Mouse (Mus musculus): ENCODE results near the gene Anxa7. TPM values are rescaled to one million over a fixed set of nuclear protein-coding genes. Genes with fewer than 3 reads are reported as not detected.

Anxa7 gene
- 10 to 100 TPM; 70.2 to 86.3 (median 74.8) TPM for total RNA-seq (2022)

DNA sequence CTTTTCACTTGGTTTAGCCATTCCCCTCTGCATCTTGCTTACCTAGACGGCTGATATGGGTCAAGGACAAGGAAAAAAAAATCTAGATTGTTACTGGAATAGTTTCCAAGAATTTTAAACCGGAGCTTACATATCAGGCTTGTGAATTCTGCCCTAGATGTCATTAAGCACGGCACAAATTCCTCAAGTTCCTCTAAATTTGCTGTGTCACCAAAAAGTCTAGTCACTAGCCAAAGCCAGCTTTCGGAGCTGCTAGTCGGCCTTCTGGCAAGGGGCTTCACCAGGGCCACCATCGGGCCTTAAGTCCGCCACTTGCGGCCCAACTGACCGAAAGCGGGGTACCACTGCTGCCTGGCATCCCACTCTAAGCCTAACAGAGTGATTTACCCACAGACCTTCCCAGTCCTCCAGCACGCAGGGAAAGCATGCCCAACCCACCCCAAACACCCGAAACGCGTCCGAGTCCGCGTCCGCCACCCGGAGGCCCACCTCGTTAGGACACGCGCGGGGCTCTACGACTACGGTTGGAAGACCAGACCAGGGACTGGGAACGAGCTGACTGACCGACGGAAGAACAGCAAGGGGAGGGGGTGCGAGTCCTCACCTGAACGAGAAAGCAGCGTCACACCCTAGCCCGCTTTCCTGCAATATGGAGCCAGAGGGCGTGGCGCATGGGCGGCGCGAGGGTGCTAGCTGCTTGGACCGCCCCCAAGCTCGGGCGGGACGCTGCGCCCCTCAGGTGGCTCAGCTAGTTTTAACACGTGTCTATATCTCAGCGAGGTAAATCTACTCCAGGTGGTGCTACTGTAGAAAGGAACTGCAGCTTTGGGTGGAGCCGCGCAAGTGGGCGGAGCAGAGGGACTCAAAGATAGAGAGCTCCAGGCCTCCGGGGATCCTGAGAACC lies at the start of gene Anxa7:
Gene Anxa7 (minus strand): TSS at position 843 of the 904 bp plus-strand sequence.
- DNase-seq (ENCODE audit: low spot score in 2 of 2), result peak; percentile 66 to 73

DNA sequence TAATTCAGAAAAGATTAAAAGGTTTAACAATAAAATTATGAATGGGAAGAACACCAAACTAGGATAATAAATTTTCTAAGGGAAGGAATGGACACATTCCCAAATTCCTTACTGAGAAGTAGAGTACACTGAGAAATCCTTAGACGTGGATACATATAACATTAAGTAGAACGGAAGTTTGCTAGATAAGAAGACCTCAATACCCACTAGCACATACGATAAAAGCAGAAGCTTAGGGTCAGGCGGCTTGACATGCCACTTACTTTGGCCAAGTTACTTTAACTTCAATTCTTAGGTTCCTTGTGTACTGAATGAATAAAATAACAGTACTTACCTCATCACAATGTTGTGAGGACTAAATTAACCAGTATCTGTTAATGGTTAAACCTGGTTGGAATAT lies 49.7 kb upstream of the Anxa7 start:
- DNase-seq (ENCODE audit: low spot score in 2 of 2), result no peak

DNA sequence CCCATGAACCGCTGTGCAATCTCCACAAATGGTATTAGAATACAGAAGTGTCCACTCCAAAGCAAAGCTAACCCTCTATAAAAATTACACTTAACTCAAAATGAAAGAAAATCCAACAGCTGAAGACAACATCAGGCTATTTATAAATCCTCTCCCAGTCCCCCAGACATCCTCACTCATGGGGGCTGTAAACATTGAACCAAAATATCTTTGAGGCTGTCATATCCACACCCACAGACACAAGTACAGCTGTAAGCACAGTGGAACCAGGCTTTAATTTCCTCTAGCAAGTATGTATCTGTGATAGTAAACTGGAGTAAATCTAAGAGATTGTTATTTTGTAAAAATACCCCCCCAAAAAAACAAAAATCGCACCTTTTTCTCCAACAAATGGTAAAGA lies 40.2 kb upstream of the Anxa7 start:
- DNase-seq (ENCODE audit: low spot score in 2 of 2), result peak in 1 of 2 experiments; percentile 15

DNA sequence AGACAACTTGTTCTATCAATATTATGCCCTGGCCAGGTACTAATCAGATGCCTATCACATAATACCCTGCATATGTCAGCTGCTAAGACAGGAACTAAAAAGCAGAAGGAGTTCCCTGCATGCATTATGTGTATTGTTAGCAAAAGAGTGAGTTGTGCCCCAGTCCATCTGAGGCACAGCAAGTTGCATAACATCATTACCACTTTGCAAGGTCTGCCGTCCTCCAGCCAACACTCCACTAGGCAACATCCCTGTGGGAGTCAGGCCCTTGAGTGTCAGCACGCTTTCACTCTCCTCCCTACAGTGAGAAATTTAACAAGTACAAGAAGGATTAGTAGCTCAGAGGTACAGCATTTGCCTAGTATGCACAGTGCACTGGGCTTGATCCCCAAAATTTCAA lies 28.5 kb upstream of the Anxa7 start:
- DNase-seq (ENCODE audit: low spot score in 2 of 2), result no peak

GRCm38 (mm10) chr14:20502966-20503365 lies 23.0 kb upstream of the Anxa7 start:
- DNase-seq (ENCODE audit: low spot score in 2 of 2), result no peak

GRCm38 (mm10) chr14:20499982-20500381 lies 20.0 kb upstream of the Anxa7 start:
- no peak for DNase-seq (ENCODE audit: low spot score in 2 of 2)

DNA sequence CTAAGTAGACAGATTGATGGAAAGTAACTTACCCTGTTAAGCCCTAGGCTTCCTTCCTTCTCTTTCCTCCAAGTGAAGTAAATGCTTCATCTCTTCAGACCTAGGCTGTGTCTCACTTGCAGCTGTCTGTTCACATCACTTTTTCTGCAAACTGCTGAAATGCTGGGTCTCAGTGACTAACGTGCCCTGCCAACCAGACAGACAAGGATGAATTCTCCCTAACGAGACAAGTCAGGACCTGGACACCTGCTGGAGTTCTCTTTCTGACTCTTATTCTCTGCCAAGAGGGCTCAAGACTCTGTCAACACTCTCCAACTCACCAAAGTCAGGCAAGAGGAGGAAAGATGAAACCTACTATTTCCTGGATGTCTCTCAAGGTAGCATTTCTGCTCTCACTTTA lies 16.7 kb upstream of the Anxa7 start, which contains the start of gene Mss51:
Gene Mss51 (minus strand): TSS at position 299 of the 400 bp plus-strand sequence.
- no peak for DNase-seq (ENCODE audit: low spot score in 2 of 2)

- no peak for DNase-seq (ENCODE audit: low spot score in 2 of 2)
These were observed 6.1 kb upstream of the Anxa7 start for GRCm38 (mm10) chr14:20486031-20486430.

DNA sequence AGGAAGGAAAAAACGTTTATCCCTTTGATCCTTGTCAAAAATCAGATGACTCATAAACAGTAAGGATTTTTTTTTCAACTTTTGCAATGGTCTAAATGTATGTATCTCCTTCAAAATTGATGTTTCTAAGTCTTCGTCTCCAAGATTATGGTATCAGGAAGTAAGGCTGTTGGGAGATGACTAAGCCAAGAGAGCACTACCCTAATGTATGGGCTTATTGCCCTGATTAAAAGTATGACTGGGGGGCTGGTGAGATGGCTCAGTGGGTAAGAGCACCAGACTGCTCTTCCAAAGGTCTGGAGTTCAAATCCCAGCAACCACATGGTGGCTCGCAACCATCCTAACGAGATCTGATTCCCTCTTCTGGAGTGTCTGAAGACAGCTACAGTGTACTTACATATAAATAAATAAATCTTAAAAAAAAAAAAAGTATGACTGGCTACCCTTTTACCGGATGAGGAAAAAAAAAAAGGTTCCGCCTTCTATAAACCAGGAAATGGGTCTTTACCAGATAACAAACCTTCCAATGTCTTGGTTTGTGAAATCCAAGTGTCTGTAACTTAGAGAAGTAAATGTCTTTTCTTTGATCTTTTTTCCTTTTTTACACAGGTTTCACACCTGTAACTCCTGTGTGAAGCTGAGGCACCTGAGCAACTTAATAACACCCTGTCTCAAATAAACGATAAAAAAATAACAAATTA lies 2.3 kb upstream of the Anxa7 start:
- DNase-seq (ENCODE audit: low spot score in 2 of 2), result no peak

- DNase-seq (ENCODE audit: low spot score in 2 of 2), result no peak
These were observed 1.3 kb upstream of the Anxa7 start for GRCm38 (mm10) chr14:20481211-20481610.

- no peak for DNase-seq (ENCODE audit: low spot score in 2 of 2)
These were observed 254 bp upstream of the Anxa7 start for GRCm38 (mm10) chr14:20480195-20480579.

DNA sequence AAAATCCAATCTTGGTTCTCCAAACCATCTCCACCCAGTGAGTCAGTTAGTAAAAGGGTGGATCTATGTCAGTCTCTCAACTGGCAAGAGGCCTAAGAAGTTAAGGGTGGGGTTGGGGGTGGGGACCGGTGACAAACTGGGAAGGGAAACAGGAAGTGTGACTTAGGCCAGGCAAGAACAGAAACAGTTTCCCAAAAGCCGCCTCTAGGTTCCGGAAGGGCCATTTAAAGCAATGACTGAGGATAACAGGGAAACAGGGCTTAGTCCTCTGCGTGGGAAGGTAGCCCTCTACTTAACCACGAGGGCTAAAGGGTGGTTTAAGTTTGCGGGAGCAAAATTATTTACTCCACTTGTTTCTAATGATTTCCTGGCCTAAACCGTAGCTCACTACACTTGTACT lies 1.1 kb downstream of the Anxa7 start:
- DNase-seq (ENCODE audit: low spot score in 2 of 2), result no peak

DNA sequence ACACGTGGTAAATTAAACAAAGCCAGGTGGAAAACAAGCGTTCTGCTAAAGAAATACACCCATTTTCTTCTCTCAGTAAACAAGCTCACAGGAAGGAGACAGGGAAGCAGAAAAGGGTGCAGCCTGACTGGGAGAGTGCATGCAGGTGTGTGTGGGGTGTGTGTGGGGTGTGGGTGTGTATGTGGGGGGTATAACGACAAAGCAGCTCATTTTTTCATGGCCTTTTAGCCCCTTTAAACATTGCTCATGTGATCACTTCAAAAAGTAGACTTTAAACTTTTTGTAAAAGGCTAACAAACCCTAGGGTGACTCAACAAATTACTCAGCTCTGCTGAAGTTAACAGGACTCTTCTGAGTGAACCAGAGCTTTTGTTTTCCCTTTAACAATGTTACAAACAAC lies 1.5 kb downstream of the Anxa7 start:
- DNase-seq (ENCODE audit: low spot score in 2 of 2), result no peak

DNA sequence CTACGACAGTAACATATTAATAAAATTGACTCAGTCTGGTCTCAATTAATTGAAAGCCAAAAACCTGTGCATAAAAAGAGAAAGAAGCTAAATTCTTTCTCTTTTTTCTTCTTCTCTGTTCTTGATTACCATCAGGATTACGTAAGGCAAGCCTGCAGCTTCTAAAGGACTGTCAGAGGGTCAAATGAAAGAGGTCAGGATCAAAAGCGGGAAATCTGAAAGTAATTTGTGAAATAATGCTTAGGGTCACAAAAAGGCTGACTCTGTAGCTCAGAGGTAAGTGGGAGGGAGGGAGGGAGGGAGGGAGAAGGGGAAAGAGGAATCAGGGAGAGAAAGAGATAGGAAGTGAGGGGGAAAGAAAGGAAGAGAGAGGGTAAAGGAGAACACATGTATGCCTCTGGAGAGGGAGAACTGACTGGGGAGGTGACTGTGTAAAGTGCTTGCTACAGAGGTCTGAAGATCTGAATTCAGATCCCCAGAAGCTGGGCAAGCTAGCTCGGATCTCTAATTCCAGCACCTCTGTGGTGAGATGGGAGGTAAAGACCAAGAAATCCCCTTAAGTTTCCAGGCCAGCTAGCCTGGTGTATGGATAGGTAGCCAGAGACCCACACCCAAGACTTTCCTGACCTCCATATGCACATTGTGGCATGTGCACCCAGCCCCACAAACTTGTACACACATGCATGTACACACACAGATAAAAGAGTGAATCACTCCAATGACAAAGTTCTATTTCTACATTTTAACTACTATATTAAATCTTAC lies 2.5 kb downstream of the Anxa7 start:
- no peak for DNase-seq (ENCODE audit: low spot score in 2 of 2)

DNA sequence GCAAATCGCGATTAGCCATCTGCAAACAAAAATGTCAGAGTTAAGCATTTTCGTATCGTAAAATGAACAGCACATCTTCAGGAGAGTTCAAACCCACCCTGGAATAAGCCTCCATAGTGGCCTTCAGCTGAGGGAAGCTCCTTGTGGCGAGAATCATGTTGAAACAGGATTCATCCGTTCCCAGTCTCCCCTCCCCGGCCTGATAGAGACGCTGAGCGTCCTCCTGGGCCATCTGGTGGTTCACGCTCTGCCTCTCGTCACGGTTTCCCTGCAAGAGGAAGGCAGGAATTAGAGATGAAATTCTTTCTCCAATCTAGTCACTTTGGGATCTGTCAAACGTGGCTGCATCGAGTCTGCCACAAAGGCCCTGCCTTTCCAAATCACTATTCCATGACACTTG lies 19.7 kb downstream of the Anxa7 start:
- DNase-seq (ENCODE audit: low spot score in 2 of 2), result no peak

GRCm38 (mm10) chr14:20458378-20458777 lies 21.6 kb downstream of the Anxa7 start:
- no peak for DNase-seq (ENCODE audit: low spot score in 2 of 2)

GRCm38 (mm10) chr14:20452929-20453328 lies 27.0 kb downstream of the Anxa7 start:
- DNase-seq (ENCODE audit: low spot score in 2 of 2), result no peak

GRCm38 (mm10) chr14:20451765-20452331 lies 28.1 kb downstream of the Anxa7 start, which contains the start of gene Cfap70:
Gene Cfap70 (minus strand): TSS chr14:20452226.
- DNase-seq (ENCODE audit: low spot score in 2 of 2), result peak; percentile 25 to 43

DNA sequence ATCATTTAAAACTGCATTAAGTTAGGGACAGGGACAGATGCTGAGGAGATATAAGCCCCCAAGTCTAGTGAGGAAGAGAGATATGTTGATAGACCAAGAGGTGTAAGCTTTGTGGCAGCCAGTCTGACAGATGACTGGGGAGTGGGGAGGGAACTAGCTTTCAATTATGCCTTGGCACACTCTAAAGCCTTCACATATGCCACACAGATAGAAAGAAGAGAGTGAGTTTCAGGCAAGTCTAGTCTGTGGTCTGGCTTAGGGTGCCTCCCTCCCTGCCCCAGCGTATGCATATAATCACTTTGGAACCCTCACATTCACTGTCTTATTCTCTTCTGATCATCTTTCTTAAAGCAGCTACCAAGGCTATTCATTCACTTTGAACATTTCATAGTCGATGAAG lies 28.6 kb downstream of the Anxa7 start:
- no peak for DNase-seq (ENCODE audit: low spot score in 2 of 2)

DNA sequence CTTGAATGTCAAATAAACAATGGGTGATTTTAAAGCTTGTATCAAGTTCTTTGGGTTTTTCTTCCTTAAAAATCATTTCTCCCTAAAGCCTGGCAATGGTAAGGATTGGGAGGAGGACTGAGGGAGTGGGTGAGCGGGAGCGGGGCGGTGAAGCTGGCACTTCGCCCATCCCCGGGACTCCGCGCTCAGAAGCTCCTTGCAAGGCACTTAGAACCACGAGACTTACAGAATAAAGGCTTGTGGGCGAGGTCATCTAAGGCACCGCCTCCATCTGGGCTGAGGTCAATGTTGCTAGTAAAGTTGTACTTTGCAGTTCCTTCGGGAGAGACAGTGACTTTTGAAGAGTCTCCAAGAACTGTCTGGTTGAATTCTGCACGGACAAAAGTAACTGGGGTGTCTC lies 32.7 kb downstream of the Anxa7 start:
- DNase-seq (ENCODE audit: low spot score in 2 of 2), result no peak

GRCm38 (mm10) chr14:20442252-20442651 lies 37.7 kb downstream of the Anxa7 start:
- DNase-seq (ENCODE audit: low spot score in 2 of 2), result no peak

Data from left cerebral cortex, adult 8-10 months (tissue).